Mouse (Mus musculus): Measurements from ENCODE around the gene Cacna1d. TPM values are rescaled to one million over a fixed set of nuclear protein-coding genes. Genes with fewer than 3 reads are reported as not detected.

Cacna1d gene
- total and polyA plus RNA-seq, 2 experiments: 0.55 to 0.72 TPM

DNA sequence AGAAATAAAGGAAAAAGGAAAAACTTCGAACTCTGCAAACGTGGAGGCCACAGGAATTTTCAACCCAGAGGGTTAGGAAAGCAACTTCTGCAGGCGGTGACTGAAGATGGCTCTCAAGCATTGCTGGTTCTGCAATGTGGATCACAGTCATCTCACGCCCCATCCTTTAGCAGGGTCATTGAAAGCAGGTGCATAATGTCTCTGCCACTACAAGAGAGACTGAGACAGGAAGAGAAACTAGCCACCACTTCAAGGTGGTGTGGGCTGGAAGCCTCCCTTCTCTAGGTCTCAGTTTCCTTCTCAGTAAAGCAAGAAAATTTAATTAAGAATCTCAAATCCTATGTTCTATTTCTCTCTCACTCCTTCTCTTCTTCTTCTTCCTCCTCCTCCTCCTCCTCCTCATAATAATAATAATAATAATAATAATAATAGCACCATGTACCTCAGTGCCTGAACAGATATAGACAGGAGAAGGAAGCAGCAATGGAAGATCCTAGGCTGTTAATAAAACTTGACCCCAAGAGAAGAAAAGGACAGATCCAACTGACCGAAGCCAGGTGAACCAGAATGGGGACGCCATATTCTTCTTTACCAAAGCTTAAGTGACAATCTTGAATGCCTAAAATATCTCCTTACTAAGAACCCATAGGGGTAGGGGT, 305.5 kb downstream of the Cacna1d start:
- no peaks in the 10 kb centered on the region for H3K36me3 ChIP-seq (ENCODE audit: control insufficient read depth, insufficient read depth, low read length)
- 83% methylated on average over 6 of the region's 6 CpGs for WGBS
- no peak for DNase-seq (ENCODE audit: extremely low read depth, low read depth, low spot score)
- no peaks in the 10 kb centered on the region for H3K79me2 ChIP-seq (ENCODE audit: control insufficient read depth, insufficient read depth, low read length)
- no peak overlapping the region for H3K4me3 ChIP-seq (ENCODE audit: insufficient read depth, low read depth, low read length)
- TF ChIP-seq POLR2A (IDR thresholded peaks at IDR 0.05; ENCODE audit: extremely low read depth, insufficient read depth, low read length) (no peak), CTCF (IDR thresholded peaks at IDR 0.05; ENCODE audit: low read depth, low read length) (no peak)
- H3K4me1 ChIP-seq (ENCODE audit: control insufficient read depth, insufficient read depth, low read length): peaks cover 6% of the 10 kb centered on the region; the same call in 1 of the 2 replicates
- H3K27ac ChIP-seq (replicated peaks; ENCODE audit: insufficient read depth, low read depth, low read length): no peak overlapping the region
- no peak overlapping the region for H3K9ac ChIP-seq (ENCODE audit: low read depth, low read length)
- no peaks in the 10 kb centered on the region for H3K27me3 ChIP-seq (ENCODE audit: control insufficient read depth, insufficient read depth, low read length)

DNA sequence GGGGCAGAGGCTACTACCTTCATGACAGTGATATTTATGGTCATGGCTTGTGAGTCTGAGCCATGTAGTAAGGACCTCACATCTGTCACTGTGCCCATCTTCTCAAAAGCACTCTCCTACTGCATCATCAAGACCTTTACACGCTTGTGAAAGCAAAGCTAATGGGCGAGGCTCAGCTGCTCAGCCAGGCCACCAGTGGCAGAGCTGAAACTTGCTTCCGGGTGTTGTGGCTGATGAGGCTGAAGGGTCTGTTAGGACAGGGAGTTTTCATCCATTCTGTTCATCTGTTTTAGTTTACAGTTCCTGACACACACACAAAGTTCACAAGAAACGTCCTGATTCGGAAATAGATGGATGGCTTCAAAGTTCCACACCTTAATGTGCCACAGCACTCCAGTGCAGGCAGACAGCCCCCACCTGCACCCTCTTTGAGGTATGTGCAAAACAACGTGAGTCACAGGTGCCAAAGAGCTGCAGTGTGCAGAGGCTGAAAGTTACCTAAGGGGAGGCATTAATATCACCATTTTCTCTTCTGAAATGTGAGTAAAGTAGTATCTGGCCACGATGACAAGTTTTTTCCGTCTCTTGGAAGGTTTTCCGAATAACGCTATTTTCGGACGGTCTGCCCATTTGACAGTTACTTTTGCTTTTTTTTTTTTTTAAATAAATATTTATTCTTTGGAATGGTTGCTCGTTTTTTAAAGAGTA, 306.7 kb downstream of the Cacna1d start:
- Histone ChIP-seq H3K4me3 (ENCODE audit: insufficient read depth, low read depth, low read length) (no peak overlapping the region), H3K27me3 (ENCODE audit: control insufficient read depth, insufficient read depth, low read length) (no peaks in the 10 kb centered on the region), H3K4me1 (ENCODE audit: control insufficient read depth, insufficient read depth, low read length) (peaks cover 6% of the 10 kb centered on the region; the same call in 1 of the 2 replicates), H3K27ac (replicated peaks; ENCODE audit: insufficient read depth, low read depth, low read length) (no peak overlapping the region), H3K79me2 (ENCODE audit: control insufficient read depth, insufficient read depth, low read length) (no peaks in the 10 kb centered on the region), H3K36me3 (ENCODE audit: control insufficient read depth, insufficient read depth, low read length) (no peaks in the 10 kb centered on the region), H3K9ac (ENCODE audit: low read depth, low read length) (no peak overlapping the region)
- 40% methylated on average over 13 of the region's 13 CpGs for WGBS
- TF ChIP-seq POLR2A (IDR thresholded peaks at IDR 0.05; ENCODE audit: extremely low read depth, insufficient read depth, low read length) (no peak), CTCF (IDR thresholded peaks at IDR 0.05; ENCODE audit: low read depth, low read length) (no peak)
- DNase-seq (ENCODE audit: extremely low read depth, low read depth, low spot score): peak; percentile 70

GRCm38 (mm10) chr14:30184013-30184412, 307.2 kb downstream of the Cacna1d start:
- Histone ChIP-seq H3K27me3 (ENCODE audit: control insufficient read depth, insufficient read depth, low read length) (no peaks in the 10 kb centered on the region), H3K79me2 (ENCODE audit: control insufficient read depth, insufficient read depth, low read length) (no peaks in the 10 kb centered on the region), H3K4me3 (ENCODE audit: insufficient read depth, low read depth, low read length) (no peak overlapping the region), H3K4me1 (ENCODE audit: control insufficient read depth, insufficient read depth, low read length) (peaks cover 6% of the 10 kb centered on the region; the same call in 1 of the 2 replicates), H3K9ac (ENCODE audit: low read depth, low read length) (no peak overlapping the region), H3K27ac (replicated peaks; ENCODE audit: insufficient read depth, low read depth, low read length) (no peak overlapping the region), H3K36me3 (ENCODE audit: control insufficient read depth, insufficient read depth, low read length) (no peaks in the 10 kb centered on the region)
- WGBS: 84% methylated on average over 5 of the region's 5 CpGs
- no peak for TF ChIP-seq CTCF (IDR thresholded peaks at IDR 0.05; ENCODE audit: low read depth, low read length)
- TF ChIP-seq POLR2A (IDR thresholded peaks at IDR 0.05; ENCODE audit: extremely low read depth, insufficient read depth, low read length): no peak
- no peak for DNase-seq (ENCODE audit: extremely low read depth, low read depth, low spot score)

- Histone ChIP-seq H3K36me3 (ENCODE audit: control insufficient read depth, insufficient read depth, low read length) (no peaks in the 10 kb centered on the region), H3K9ac (ENCODE audit: low read depth, low read length) (no peak overlapping the region), H3K27ac (replicated peaks; ENCODE audit: insufficient read depth, low read depth, low read length) (no peak overlapping the region), H3K4me3 (ENCODE audit: insufficient read depth, low read depth, low read length) (no peak overlapping the region), H3K4me1 (ENCODE audit: control insufficient read depth, insufficient read depth, low read length) (peaks cover 6% of the 10 kb centered on the region; the same call in 1 of the 2 replicates), H3K79me2 (ENCODE audit: control insufficient read depth, insufficient read depth, low read length) (no peaks in the 10 kb centered on the region), H3K27me3 (ENCODE audit: control insufficient read depth, insufficient read depth, low read length) (no peaks in the 10 kb centered on the region)
- no peak for DNase-seq (ENCODE audit: extremely low read depth, low read depth, low spot score)
- 87% methylated on average over 18 of the region's 18 CpGs for WGBS
- no peak for TF ChIP-seq POLR2A (IDR thresholded peaks at IDR 0.05; ENCODE audit: extremely low read depth, insufficient read depth, low read length)
- no peak for TF ChIP-seq CTCF (IDR thresholded peaks at IDR 0.05; ENCODE audit: low read depth, low read length)
Observed at GRCm38 (mm10) chr14:30182624-30183524, 308.4 kb downstream of the Cacna1d start.

GRCm38 (mm10) chr14:30178306-30178705, 312.9 kb downstream of the Cacna1d start:
- 84% methylated on average over 4 of the region's 4 CpGs for WGBS
- Histone ChIP-seq H3K27me3 (ENCODE audit: control insufficient read depth, insufficient read depth, low read length) (no peaks in the 10 kb centered on the region), H3K4me1 (ENCODE audit: control insufficient read depth, insufficient read depth, low read length) (no peaks in the 10 kb centered on the region), H3K4me3 (ENCODE audit: insufficient read depth, low read depth, low read length) (no peak overlapping the region), H3K79me2 (ENCODE audit: control insufficient read depth, insufficient read depth, low read length) (no peaks in the 10 kb centered on the region), H3K27ac (replicated peaks; ENCODE audit: insufficient read depth, low read depth, low read length) (no peak overlapping the region), H3K9ac (ENCODE audit: low read depth, low read length) (no peak overlapping the region), H3K36me3 (ENCODE audit: control insufficient read depth, insufficient read depth, low read length) (no peaks in the 10 kb centered on the region)
- DNase-seq (ENCODE audit: extremely low read depth, low read depth, low spot score): no peak
- TF ChIP-seq CTCF (IDR thresholded peaks at IDR 0.05; ENCODE audit: low read depth, low read length) (no peak), POLR2A (IDR thresholded peaks at IDR 0.05; ENCODE audit: extremely low read depth, insufficient read depth, low read length) (no peak)

Measured in liver, adult 2 months (tissue).